ENCODE assay signal across 13 mouse cellular contexts in genomic region chr15:82223251-82223650, GRCm38 (mm10). TPM values are rescaled to one million over a fixed set of nuclear protein-coding genes. Genes with fewer than 3 reads are reported as not detected.
DNase-seq lines count a peak whose midpoint lies in the region; ATAC-seq and TF ChIP-seq lines count a peak whose summit lies in the region.
"Had no signal": no experiment of that assay in that cellular context is flagged by ENCODE, and none has a peak within 500 bp of the region (broad histone marks: within the 10 kb centered on the region; RNA-seq: fewer than 3 reads in every experiment).

No protein-coding gene starts in this region.

- no peak for TF ChIP-seq CTCF in forebrain, postnatal 0 days (IDR thresholded peaks at IDR 0.05; ENCODE audit: low read depth)
- TF ChIP-seq CTCF in bone marrow, adult 2 months (IDR thresholded peaks at IDR 0.05; ENCODE audit: control insufficient read depth, insufficient read depth, low read length) = no peak
- TF ChIP-seq CTCF in liver, postnatal 0 days (IDR thresholded peaks at IDR 0.05; ENCODE audit: low read depth) = no peak

- no peak overlapping the region for H3K4me3 ChIP-seq in forebrain, embryonic 13.5 days
- H3K4me3 ChIP-seq in forebrain, postnatal 0 days (ENCODE audit: low read depth, low read length) = no peak overlapping the region
- peak overlapping the region; percentile 54; the same call in 1 of the 2 replicates for H3K4me3 ChIP-seq in liver, embryonic 13.5 days (replicated peaks)
- H3K4me3 ChIP-seq in bone marrow, adult 2 months (replicated peaks; ENCODE audit: control insufficient read depth, low read depth, low read length) = peak overlapping the region; percentile 58
- peak overlapping the region; percentile 54 for H3K4me3 ChIP-seq in liver, postnatal 0 days (ENCODE audit: low read depth, low read length)

- H3K4me2 ChIP-seq in forebrain, embryonic 13.5 days = peak overlapping the region; percentile 70; the same call in 1 of the 2 replicates
- H3K4me2 ChIP-seq in forebrain, postnatal 0 days (ENCODE audit: low read depth) = no peak overlapping the region
- peak overlapping the region; percentile 77 for H3K4me2 ChIP-seq in liver, embryonic 13.5 days
- peak overlapping the region; percentile 79 for H3K4me2 ChIP-seq in liver, postnatal 0 days (ENCODE audit: low read depth, low read length)

- peaks cover 28% of the 10 kb centered on the region for H3K4me1 ChIP-seq in forebrain, embryonic 13.5 days
- H3K4me1 ChIP-seq in forebrain, postnatal 0 days (ENCODE audit: insufficient read depth) = 0 out of 2 replicates have a peak, but pooled peaks cover 5% of the 10 kb centered on the region
- peaks cover 44% of the 10 kb centered on the region for H3K4me1 ChIP-seq in liver, embryonic 13.5 days (replicated peaks)
- peaks cover 15% of the 10 kb centered on the region for H3K4me1 ChIP-seq in bone marrow, adult 2 months (ENCODE audit: control insufficient read depth, insufficient read depth, low read length)
- peaks cover 13% of the 10 kb centered on the region for H3K4me1 ChIP-seq in liver, postnatal 0 days (ENCODE audit: insufficient read depth)

- TF ChIP-seq EP300 in liver, postnatal 0 days (IDR thresholded peaks at IDR 0.05; ENCODE audit: low read depth) = no peak

- H3K27me3 ChIP-seq in forebrain, embryonic 13.5 days = peaks cover 28% of the 10 kb centered on the region
- H3K27me3 ChIP-seq in forebrain, postnatal 0 days (ENCODE audit: insufficient read depth, low read length) = no peaks in the 10 kb centered on the region
- H3K27me3 ChIP-seq in liver, embryonic 13.5 days = peaks cover 75% of the 10 kb centered on the region
- H3K27me3 ChIP-seq in liver, postnatal 0 days (ENCODE audit: insufficient read depth, low read length) = peaks cover 35% of the 10 kb centered on the region

- no peak overlapping the region for H3K27ac ChIP-seq in forebrain, embryonic 13.5 days
- H3K27ac ChIP-seq in forebrain, postnatal 0 days (ENCODE audit: low read depth, low read length) = no peak overlapping the region
- H3K27ac ChIP-seq in liver, embryonic 13.5 days = no peak overlapping the region
- H3K27ac ChIP-seq in bone marrow, adult 2 months (ENCODE audit: control insufficient read depth, insufficient read depth, low read depth, low read length, poor library complexity) = peak overlapping the region; percentile 25; the same call in 1 of the 2 replicates
- no peak overlapping the region for H3K27ac ChIP-seq in liver, postnatal 0 days (ENCODE audit: low read depth)
- H3K27ac ChIP-seq: limb, embryonic 15.5 days had no signal

- WGBS in forebrain, embryonic 13.5 days = 69% methylated on average over 7 of the region's 7 CpGs
- WGBS in forebrain, postnatal 0 days = 69% methylated on average over 7 of the region's 7 CpGs
- 24% methylated on average over 7 of the region's 7 CpGs for WGBS in liver, embryonic 13.5 days (ENCODE audit: insufficient replicate concordance)
- 27% methylated on average over 7 of the region's 7 CpGs for WGBS in bone marrow, adult 2 months
- 34% methylated on average over 7 of the region's 7 CpGs for WGBS in liver, postnatal 0 days (ENCODE audit: insufficient replicate concordance)

- H3K9ac ChIP-seq in forebrain, embryonic 13.5 days = peak overlapping the region; percentile 62; the same call in 1 of the 2 replicates
- no peak overlapping the region for H3K9ac ChIP-seq in forebrain, postnatal 0 days
- 0 out of 2 replicates have a peak overlapping the region, but pooled peaks have one; percentile 65 for H3K9ac ChIP-seq in liver, embryonic 13.5 days
- H3K9ac ChIP-seq in liver, postnatal 0 days (replicated peaks) = no peak overlapping the region; the same call in 1 of the 2 replicates

- DNase-seq in forebrain, postnatal 0 days = no peak
- no peak for DNase-seq in liver, embryonic 13.5 days
- DNase-seq in liver = no peak
- no peak for DNase-seq in liver, postnatal 0 days
- DNase-seq in layer of hippocampus, postnatal 14 days (ENCODE audit: low spot score in 2 of 2) = no peak
- DNase-seq in cerebellum, adult 11-12 months = no peak
- DNase-seq: adrenal gland, postnatal 14 days; heart, adult 18-20 months; layer of hippocampus, adult 9-11 months had no signal

- no peak for ATAC-seq in forebrain, embryonic 13.5 days
- ATAC-seq in forebrain, postnatal 0 days = no peak
- no peak for ATAC-seq in liver, embryonic 13.5 days (ENCODE audit: low read depth)
- no peak for ATAC-seq in liver, postnatal 0 days

- no peaks in the 10 kb centered on the region for H3K36me3 ChIP-seq in forebrain, embryonic 13.5 days (ENCODE audit: poor library complexity, severe bottlenecking)
- H3K36me3 ChIP-seq in forebrain, postnatal 0 days (ENCODE audit: insufficient read depth) = no peaks in the 10 kb centered on the region
- no peaks in the 10 kb centered on the region for H3K36me3 ChIP-seq in liver, embryonic 13.5 days
- no peaks in the 10 kb centered on the region for H3K36me3 ChIP-seq in liver, postnatal 0 days (replicated peaks; ENCODE audit: insufficient read depth, low read length)
- H3K36me3 ChIP-seq: limb, embryonic 15.5 days had no signal

- no peak for TF ChIP-seq POLR2A in bone marrow, adult 2 months (IDR thresholded peaks at IDR 0.05; ENCODE audit: borderline replicate concordance, control insufficient read depth, low read depth, low read length)

- H3K9me3 ChIP-seq in forebrain, embryonic 13.5 days (replicated peaks) = no peaks in the 10 kb centered on the region
- H3K9me3 ChIP-seq in forebrain, postnatal 0 days (ENCODE audit: low read length) = no peaks in the 10 kb centered on the region
- H3K9me3 ChIP-seq in liver, embryonic 13.5 days (replicated peaks) = no peaks in the 10 kb centered on the region
- H3K9me3 ChIP-seq in liver, postnatal 0 days (ENCODE audit: low read length) = no peaks in the 10 kb centered on the region
- H3K9me3 ChIP-seq: limb, embryonic 15.5 days had no signal

RNA-seq across cellular contexts. Expression of gene Tnfrsf13c, which starts 0.9 kb away (rescaled TPM):
- polyA plus RNA-seq in forebrain, embryonic 13.5 days (2015; fragmentation: Nextera tagmentation; extraction: Ambion mirVana) = 0.15 and 0.22 TPM in 2 replicates
- 0.24 and 0.62 TPM in 2 replicates for total RNA-seq in forebrain, postnatal 0 days (2014; rRNA removed)
- polyA plus RNA-seq in forebrain, postnatal 0 days (2015; fragmentation: Nextera tagmentation; extraction: Ambion mirVana) = 0.44 and 0.47 TPM in 2 replicates
- polyA plus RNA-seq in liver, embryonic 13.5 days (2015; fragmentation: Nextera tagmentation; extraction: Ambion mirVana) = 0.38 and 0.87 TPM in 2 replicates
- 12.1 and 24.9 TPM in 2 replicates for polyA plus RNA-seq in bone marrow, adult 2 months (2011; ENCODE audit: insufficient read depth, insufficient read length, low replicate concordance, missing spikeins)
- polyA plus RNA-seq in liver, postnatal 0 days (2015; fragmentation: Nextera tagmentation; extraction: Ambion mirVana) = 2.0 and 2.3 TPM in 2 replicates
- total RNA-seq in layer of hippocampus, postnatal 14 days (2021) = under 1 TPM; 0.36 to 0.41 TPM

RNA-seq across cellular contexts. Expression of gene Shisa8, which starts 10.6 kb away (rescaled TPM):
- polyA plus RNA-seq in forebrain, embryonic 13.5 days (2015; fragmentation: Nextera tagmentation; extraction: Ambion mirVana) = 0.74 and 0.77 TPM in 2 replicates
- total RNA-seq in forebrain, postnatal 0 days (2014; rRNA removed) = 4.7 and 6.3 TPM in 2 replicates
- polyA plus RNA-seq in forebrain, postnatal 0 days (2015; fragmentation: Nextera tagmentation; extraction: Ambion mirVana) = 1.8 and 2.7 TPM in 2 replicates
- polyA plus RNA-seq in liver, embryonic 13.5 days (2015; fragmentation: Nextera tagmentation; extraction: Ambion mirVana) = 0.08 and 0.10 TPM in 2 replicates
- 0.77 and 1.9 TPM in 2 replicates for polyA plus RNA-seq in bone marrow, adult 2 months (2011; ENCODE audit: insufficient read depth, insufficient read length, low replicate concordance, missing spikeins)
- 0.08 and 0.13 TPM in 2 replicates for polyA plus RNA-seq in liver, postnatal 0 days (2015; fragmentation: Nextera tagmentation; extraction: Ambion mirVana)
- total RNA-seq in layer of hippocampus, postnatal 14 days (2021) = 1 to 10 TPM; 2.5 to 3.1 TPM

RNA-seq across cellular contexts. Expression of gene Cenpm, which starts 21.3 kb away (rescaled TPM):
- polyA plus RNA-seq in forebrain, embryonic 13.5 days (2015; fragmentation: Nextera tagmentation; extraction: Ambion mirVana) = 71.5 and 76.5 TPM in 2 replicates
- total RNA-seq in forebrain, postnatal 0 days (2014; rRNA removed) = 8.9 and 10.0 TPM in 2 replicates
- polyA plus RNA-seq in forebrain, postnatal 0 days (2015; fragmentation: Nextera tagmentation; extraction: Ambion mirVana) = 16.5 and 18.7 TPM in 2 replicates
- 41.7 and 45.6 TPM in 2 replicates for polyA plus RNA-seq in liver, embryonic 13.5 days (2015; fragmentation: Nextera tagmentation; extraction: Ambion mirVana)
- 19.5 and 21.2 TPM in 2 replicates for polyA plus RNA-seq in bone marrow, adult 2 months (2011; ENCODE audit: insufficient read depth, insufficient read length, low replicate concordance, missing spikeins)
- 27.8 and 30.7 TPM in 2 replicates for polyA plus RNA-seq in liver, postnatal 0 days (2015; fragmentation: Nextera tagmentation; extraction: Ambion mirVana)
- total RNA-seq in layer of hippocampus, postnatal 14 days (2021) = 1 to 10 TPM; 5.1 to 5.3 TPM

RNA-seq across cellular contexts. Expression of gene 1500009C09Rik, which starts 28.9 kb away (rescaled TPM):
- 7.7 and 7.8 TPM in 2 replicates for polyA plus RNA-seq in forebrain, embryonic 13.5 days (2015; fragmentation: Nextera tagmentation; extraction: Ambion mirVana)
- total RNA-seq in forebrain, postnatal 0 days (2014; rRNA removed) = 119 and 139 TPM in 2 replicates
- polyA plus RNA-seq in forebrain, postnatal 0 days (2015; fragmentation: Nextera tagmentation; extraction: Ambion mirVana) = 12.5 and 15.6 TPM in 2 replicates
- not detected in 2 replicates for polyA plus RNA-seq in liver, embryonic 13.5 days (2015; fragmentation: Nextera tagmentation; extraction: Ambion mirVana)
- polyA plus RNA-seq in bone marrow, adult 2 months (2011; ENCODE audit: insufficient read depth, insufficient read length, low replicate concordance, missing spikeins) = not detected in 2 replicates
- polyA plus RNA-seq in liver, postnatal 0 days (2015; fragmentation: Nextera tagmentation; extraction: Ambion mirVana) = not detected in 2 replicates
- 10 to 100 TPM; 89.4 to 94.8 TPM for total RNA-seq in layer of hippocampus, postnatal 14 days (2021)
- total RNA-seq: heart, adult 18-20 months had no signal
- polyA plus RNA-seq: kidney, embryonic 14.5 days; limb, embryonic 15.5 days had no signal

RNA-seq across cellular contexts. Expression of gene Sept3, which starts 51.4 kb away (rescaled TPM):
- 248 and 264 TPM in 2 replicates for polyA plus RNA-seq in forebrain, embryonic 13.5 days (2015; fragmentation: Nextera tagmentation; extraction: Ambion mirVana)
- 550 and 602 TPM in 2 replicates for total RNA-seq in forebrain, postnatal 0 days (2014; rRNA removed)
- 400 and 449 TPM in 2 replicates for polyA plus RNA-seq in forebrain, postnatal 0 days (2015; fragmentation: Nextera tagmentation; extraction: Ambion mirVana)
- polyA plus RNA-seq in liver, embryonic 13.5 days (2015; fragmentation: Nextera tagmentation; extraction: Ambion mirVana) = 0.36 and 0.84 TPM in 2 replicates
- 2.0 TPM in 1 of 2 replicates, not detected in the other for polyA plus RNA-seq in bone marrow, adult 2 months (2011; ENCODE audit: insufficient read depth, insufficient read length, low replicate concordance, missing spikeins)
- polyA plus RNA-seq in liver, postnatal 0 days (2015; fragmentation: Nextera tagmentation; extraction: Ambion mirVana) = 0.06 and 0.07 TPM in 2 replicates
- 100 to 1,000 TPM; 583 to 613 TPM for total RNA-seq in layer of hippocampus, postnatal 14 days (2021)

Comparison
In these comparisons a context has a peak if more than half of its experiments do, and no peak if none do; other contexts are left out.
1. H3K9ac ChIP-seq: peak in forebrain, embryonic 13.5 days (single experiment) and liver, embryonic 13.5 days (single experiment); none in forebrain, postnatal 0 days (single experiment) and liver, postnatal 0 days (single experiment).
2. H3K4me3 ChIP-seq: peak in liver, embryonic 13.5 days (single experiment), bone marrow, adult 2 months (single experiment) and liver, postnatal 0 days (single experiment); none in forebrain, embryonic 13.5 days (single experiment) and forebrain, postnatal 0 days (single experiment).